Mouse (Mus musculus): Measurements from ENCODE around the gene Mta3.

The Mta3 gene

GRCm38 (mm10) chr17:83758096-83758495 is 52.1 kb downstream of the Mta3 start:
- no peak for DNase-seq (ENCODE audit: low read depth, low spot score)

DNA sequence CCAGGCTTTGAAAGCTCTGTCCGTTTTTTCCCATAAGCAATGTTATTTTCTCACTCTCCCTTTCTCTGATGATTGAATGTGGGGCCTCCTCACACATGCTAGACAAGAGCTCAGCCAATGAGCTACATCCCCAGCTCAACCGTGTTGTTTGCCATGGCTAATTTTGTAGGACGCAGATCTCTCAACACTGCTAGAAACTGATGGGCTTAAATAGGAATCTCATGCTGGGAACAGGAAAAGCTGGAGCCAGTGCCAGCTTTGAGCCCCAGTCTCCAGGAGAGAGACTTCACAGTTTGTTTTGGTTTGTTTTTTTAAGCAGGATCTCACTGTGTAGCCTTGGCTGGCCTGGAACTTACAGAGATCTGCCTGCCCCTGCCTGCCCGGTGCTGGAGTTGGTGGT is 53.6 kb downstream of the Mta3 start:
- DNase-seq (ENCODE audit: low read depth, low spot score): no peak

- no peak for DNase-seq (ENCODE audit: low read depth, low spot score)
These were observed 58.6 kb downstream of the Mta3 start for GRCm38 (mm10) chr17:83764538-83764937.

GRCm38 (mm10) chr17:83767064-83767463 is 61.1 kb downstream of the Mta3 start:
- DNase-seq (ENCODE audit: low read depth, low spot score): no peak

DNA sequence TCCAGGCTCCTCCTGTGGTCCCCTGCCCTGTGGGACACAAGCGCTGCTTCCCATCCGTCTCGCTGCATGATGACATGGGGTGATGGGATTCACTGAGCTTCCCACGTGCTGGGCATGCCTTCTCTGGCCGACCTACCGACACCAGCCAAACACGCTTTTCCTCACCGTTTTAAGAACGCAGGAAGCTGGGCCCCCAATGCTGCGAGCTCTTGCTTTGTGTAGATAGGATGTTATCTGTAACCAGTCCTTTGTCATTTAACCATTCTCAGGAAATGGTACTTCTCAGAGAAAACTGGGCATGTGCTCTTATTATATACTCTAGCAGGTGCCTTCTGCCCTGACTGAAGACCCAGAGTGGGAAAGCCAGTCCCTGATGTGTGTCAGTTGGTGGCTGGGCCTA is 62.3 kb downstream of the Mta3 start:
- no peak for DNase-seq (ENCODE audit: low read depth, low spot score)

DNA sequence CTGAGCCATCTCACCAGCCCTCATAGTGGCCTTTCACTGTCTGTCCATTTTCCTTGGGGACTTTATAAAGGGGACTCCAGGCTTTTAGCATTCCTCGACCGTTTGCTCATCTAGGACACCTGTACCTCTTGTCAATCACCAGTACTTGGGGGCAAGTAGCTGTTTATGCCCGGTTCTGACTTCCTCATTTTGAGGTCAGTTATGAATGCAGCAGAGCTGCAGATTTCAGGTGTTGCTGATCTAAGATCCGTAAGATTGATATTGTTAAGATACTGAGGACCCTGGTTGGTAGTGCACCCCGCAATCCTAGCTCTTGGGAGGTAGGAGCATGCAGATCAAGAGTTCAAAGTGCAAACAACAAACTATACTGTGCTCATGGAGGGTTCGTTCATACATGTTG is 64.4 kb downstream of the Mta3 start:
- DNase-seq (ENCODE audit: low read depth, low spot score): no peak

DNA sequence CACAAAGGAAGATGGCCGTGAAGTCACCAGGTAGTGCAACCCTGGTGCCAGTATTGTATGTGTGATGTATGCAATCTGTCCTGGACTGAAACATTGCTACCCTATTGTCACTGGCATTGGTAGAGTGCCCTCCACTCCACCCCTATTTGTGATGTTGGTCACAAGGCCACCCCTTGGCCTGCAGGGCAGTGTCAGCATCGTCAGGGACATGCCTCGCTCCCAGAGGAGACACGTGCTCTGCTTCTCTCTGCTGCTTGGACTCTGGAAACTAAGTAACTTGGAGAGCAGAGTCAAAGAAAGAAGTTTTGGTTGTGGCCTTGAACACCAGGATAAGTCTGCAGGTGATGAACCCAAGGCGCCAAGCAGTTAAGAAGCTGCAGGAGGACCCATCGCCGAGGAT is 65.0 kb downstream of the Mta3 start:
- DNase-seq (ENCODE audit: low read depth, low spot score): no peak

- DNase-seq (ENCODE audit: low read depth, low spot score): no peak
These were observed 66.1 kb downstream of the Mta3 start for GRCm38 (mm10) chr17:83772110-83772509.

DNA sequence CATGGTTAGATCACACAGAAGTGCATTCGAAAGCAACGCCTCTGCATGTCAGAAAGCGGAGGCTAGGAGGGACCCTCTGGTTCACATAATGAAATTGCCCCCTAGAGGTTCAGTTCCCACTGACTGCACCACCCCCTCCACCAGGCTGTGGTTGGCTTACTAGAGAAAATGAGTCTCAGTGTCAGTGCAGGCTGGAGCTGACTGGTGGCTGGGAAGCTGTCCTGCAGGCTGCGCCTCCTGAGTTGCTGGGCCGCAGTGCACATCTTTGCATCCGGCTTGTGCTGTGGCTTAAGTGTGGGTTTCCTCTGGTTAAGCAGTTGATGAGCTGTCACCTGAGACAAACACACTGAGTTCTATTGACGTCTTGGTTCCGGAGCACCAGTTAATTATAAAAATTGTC is 66.7 kb downstream of the Mta3 start:
- no peak for DNase-seq (ENCODE audit: low read depth, low spot score)

DNA sequence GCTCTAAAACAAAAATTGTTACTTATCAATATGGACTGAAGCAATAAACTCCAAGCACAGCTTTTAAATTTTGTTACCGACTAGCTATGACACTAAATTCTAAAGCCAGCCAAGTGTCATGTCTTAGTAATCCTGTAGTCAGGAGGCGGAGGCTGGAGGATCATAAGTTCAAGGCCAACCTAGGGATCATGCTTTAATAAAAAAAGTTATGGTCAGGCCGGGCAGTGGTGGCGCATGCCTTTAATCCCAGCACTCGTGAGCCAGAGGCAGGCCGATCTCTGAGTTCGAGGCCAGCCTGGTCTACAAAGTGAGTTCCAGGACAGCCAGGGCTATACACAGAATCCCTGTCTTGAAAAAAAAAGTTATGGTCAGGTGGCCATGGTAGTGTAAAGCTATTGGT is 71.0 kb downstream of the Mta3 start:
- no peak for DNase-seq (ENCODE audit: low read depth, low spot score)

- DNase-seq (ENCODE audit: low read depth, low spot score): no peak
These were observed 71.6 kb downstream of the Mta3 start for GRCm38 (mm10) chr17:83777462-83778051.

- DNase-seq (ENCODE audit: low read depth, low spot score): no peak
These were observed 74.3 kb downstream of the Mta3 start for GRCm38 (mm10) chr17:83780228-83780627.

DNA sequence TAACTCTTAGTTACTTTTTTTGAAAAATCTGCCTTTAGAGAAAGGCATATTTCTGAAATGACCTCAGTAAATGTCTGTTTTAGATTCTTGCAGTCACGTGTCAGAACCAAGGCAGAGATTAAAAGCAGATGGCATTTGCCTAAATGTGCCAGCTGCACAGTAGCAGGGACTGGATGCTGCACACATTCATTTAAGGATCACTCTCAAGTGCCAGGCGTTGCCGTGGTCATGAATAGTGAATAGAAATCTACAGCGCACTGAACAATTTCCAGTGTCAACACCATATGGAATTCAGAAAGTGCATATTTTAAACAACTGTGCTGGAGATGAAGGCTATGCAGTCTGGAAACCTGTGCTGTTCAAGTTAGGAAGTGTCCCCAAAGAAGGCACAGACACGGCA is 76.8 kb downstream of the Mta3 start:
- no peak for DNase-seq (ENCODE audit: low read depth, low spot score)

GRCm38 (mm10) chr17:83786418-83786817 is 80.5 kb downstream of the Mta3 start:
- DNase-seq (ENCODE audit: low read depth, low spot score): no peak

DNA sequence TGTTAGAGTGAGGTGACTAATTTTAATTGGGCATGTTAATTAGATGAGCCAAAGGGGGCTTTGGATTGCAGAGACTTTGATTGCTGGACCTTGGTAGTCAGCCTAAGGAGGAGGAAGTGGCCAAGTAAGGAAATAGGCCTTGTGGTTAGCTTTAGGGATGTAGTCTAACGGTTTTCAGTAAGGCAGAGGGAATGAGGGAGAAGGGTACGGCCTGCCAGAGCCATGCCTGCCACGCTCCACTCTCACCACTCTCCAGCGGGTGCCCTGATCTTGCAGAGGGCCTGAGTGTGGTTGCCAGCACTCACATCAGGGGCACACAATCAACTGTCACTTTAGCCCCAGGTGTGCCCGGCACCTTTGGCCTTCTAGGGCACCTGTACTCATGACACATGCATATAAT is 84.2 kb downstream of the Mta3 start:
- no peak for DNase-seq (ENCODE audit: low read depth, low spot score)

- DNase-seq (ENCODE audit: low read depth, low spot score): no peak
These were observed 86.4 kb downstream of the Mta3 start for GRCm38 (mm10) chr17:83792388-83792787.

DNA sequence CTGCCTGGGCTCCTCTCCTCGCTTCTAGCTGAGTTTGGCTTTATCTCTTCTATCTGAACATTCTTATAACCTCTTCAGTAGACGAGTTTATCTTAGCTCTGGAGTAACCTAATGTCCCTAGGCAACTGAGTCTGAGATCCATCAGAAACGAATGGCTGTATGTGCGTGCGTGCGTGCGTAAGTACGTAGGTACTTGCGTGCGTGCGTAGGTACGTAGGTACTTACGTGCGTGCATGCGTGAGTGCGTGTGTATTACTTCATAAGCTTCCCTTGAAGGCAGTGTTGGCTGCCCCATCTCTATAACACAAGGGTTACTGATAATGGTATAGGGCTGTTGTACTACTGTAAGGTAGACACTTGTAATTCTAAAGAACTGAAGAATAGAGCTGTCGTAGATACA is 89.2 kb downstream of the Mta3 start:
- no peak for DNase-seq (ENCODE audit: low read depth, low spot score)

DNA sequence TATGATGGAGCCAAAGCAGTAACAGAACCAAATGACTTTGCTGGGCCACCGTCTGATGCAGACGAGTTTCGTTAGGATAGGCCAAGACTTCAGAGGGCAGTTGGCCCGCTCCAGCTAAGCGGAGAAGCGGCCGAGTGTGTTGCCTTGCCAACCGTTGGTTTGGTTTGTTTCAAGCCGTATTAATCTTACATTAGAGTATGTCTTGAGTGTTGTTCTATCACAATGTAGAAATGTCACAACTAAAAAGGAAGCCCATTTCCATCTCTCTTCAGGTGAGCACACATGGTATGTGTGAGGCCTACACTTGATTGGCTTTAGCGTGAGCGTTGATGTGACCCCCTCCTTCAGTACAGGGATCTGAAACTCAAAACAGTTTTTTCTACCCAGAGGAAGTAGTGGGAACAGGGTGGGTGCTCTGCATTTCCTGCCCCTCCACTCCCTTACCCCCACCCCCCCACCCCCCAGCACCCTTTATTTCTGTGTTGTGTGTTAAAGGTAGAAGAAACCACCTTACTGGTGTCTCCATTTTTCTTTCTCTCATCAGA is 93.6 kb downstream of the Mta3 start:
- no peak for DNase-seq (ENCODE audit: low read depth, low spot score)

GRCm38 (mm10) chr17:83803987-83804386 is 98.0 kb downstream of the Mta3 start:
- no peak for DNase-seq (ENCODE audit: low read depth, low spot score)

GRCm38 (mm10) chr17:83805078-83805477 is 99.1 kb downstream of the Mta3 start:
- DNase-seq (ENCODE audit: low read depth, low spot score): no peak

GRCm38 (mm10) chr17:83807345-83807744 is 101.4 kb downstream of the Mta3 start:
- DNase-seq (ENCODE audit: low read depth, low spot score): no peak

DNA sequence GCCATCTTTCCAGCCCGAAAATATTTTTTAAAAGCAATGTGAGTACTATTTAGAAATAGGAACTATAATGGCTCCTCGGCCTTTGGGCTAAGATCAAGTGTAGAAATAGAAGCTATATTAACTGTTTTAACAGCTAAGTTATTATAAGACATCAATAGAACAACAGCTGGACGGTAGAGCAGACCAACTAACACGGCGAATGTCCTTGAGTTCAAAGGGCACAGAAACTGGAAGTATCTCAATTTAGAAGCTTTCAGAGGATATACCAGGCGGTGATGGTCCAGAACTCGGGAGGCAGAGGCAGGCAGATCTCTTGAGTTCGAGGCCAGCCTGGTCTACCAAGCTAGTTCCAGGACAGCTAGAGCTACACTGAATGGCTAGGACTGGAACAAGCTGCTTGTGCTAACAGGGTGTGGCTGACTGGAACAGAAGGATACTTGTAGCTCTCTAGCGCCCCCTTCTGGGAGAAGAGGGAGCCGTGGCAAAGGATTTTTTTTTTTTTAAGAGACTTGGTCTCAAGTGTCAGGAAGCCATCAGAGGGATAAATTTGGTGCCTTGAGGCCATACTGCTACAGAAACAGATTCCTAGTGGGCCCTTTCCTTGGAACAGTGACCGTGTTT is 101.9 kb downstream of the Mta3 start:
- no peak for DNase-seq (ENCODE audit: low read depth, low spot score)

DNA sequence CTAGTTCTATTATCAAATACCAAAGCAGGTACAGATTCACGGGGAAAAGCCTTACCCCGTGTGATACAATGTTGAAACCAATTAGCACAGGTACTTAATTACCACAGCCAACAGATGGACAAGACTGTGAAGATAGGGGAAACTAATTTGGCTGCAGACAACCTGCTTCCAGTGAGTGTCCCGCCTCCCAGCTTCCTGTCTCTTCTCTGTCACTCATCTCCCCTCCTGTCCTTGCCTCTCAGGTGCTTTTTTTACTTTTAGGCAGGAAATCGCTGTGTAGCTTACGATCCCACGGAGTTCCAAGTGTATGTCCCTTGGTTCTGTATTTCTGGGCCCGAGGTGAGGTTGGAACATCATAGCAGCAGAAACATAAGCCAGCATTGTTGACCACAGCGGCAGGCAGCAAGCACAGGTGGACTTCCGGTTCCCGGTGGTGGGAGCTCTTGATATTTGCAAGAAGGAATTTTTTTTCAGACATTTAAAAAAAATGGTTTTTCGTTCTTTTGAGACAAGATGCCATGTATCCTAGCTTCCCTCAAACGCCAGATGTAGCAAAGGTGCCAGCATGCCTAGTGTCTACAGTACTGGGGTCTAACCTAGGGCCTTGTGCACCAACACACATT is 102.6 kb downstream of the Mta3 start:
- DNase-seq (ENCODE audit: low read depth, low spot score): no peak
